Mouse (Mus musculus): ENCODE data around the gene Epb41. TPM values are rescaled to one million over a fixed set of nuclear protein-coding genes. Genes with fewer than 3 reads are reported as not detected.
A peak's percentile ranks its signal among the peaks of the same experiment; 100 is the strongest.

Gene Epb41
- polyA plus RNA-seq, 1 experiment = 15.7 TPM

GRCm38 (mm10) chr4:131950657-131951056, 124.5 kb downstream of the Epb41 start:
- TF ChIP-seq POLR2A (IDR thresholded peaks at IDR 0.05; ENCODE audit: low read depth, low read length) = no peak
- TF ChIP-seq CTCF (IDR thresholded peaks at IDR 0.05; ENCODE audit: extremely low read depth, insufficient read length, insufficient replicate concordance, low read depth, low read length) = no peak
- Histone ChIP-seq H3K4me3 (ENCODE audit: low read depth, low read length) (no peak overlapping the region), H3K36me3 (ENCODE audit: control insufficient read depth, insufficient read depth, low read length) (peaks cover 13% of the 10 kb centered on the region), H3K4me1 (ENCODE audit: control insufficient read depth, insufficient read depth, insufficient read length, low read length) (no peaks in the 10 kb centered on the region), H3K27ac (ENCODE audit: insufficient read depth, low read depth, low read length) (no peak overlapping the region), H3K27me3 (ENCODE audit: control insufficient read depth, insufficient read depth, low read length) (no peaks in the 10 kb centered on the region)
- WGBS = 74% methylated on average over 8 of the region's 8 CpGs

DNA sequence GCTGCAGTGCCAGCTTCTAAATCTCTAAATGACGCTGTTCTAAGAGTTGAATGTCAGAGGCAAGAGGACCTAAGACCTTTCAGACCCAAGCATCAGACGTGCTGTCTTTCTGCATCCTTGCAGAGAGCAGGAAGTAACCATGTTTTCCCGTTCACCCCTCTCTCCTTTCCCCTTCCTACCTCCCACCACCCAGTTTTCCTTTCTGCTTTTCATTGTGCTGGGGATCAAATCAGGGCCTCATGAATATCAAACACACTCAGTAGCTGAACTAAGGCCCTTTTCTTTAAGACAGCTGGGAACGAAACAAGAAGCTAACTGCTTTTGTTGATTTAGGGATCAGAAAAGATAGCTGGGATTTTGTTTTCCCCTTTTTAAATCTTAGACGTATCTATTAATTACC, 125.2 kb downstream of the Epb41 start:
- no peak overlapping the region for H3K4me3 ChIP-seq (ENCODE audit: low read depth, low read length)
- no peak for TF ChIP-seq POLR2A (IDR thresholded peaks at IDR 0.05; ENCODE audit: low read depth, low read length)
- no peak for TF ChIP-seq CTCF (IDR thresholded peaks at IDR 0.05; ENCODE audit: extremely low read depth, insufficient read length, insufficient replicate concordance, low read depth, low read length)
- H3K36me3 ChIP-seq (ENCODE audit: control insufficient read depth, insufficient read depth, low read length) = peaks cover 11% of the 10 kb centered on the region
- WGBS = 75% methylated on average over 5 of the region's 5 CpGs
- H3K27me3 ChIP-seq (ENCODE audit: control insufficient read depth, insufficient read depth, low read length) = no peaks in the 10 kb centered on the region
- H3K27ac ChIP-seq (ENCODE audit: insufficient read depth, low read depth, low read length) = no peak overlapping the region
- H3K4me1 ChIP-seq (ENCODE audit: control insufficient read depth, insufficient read depth, insufficient read length, low read length) = no peaks in the 10 kb centered on the region

DNA sequence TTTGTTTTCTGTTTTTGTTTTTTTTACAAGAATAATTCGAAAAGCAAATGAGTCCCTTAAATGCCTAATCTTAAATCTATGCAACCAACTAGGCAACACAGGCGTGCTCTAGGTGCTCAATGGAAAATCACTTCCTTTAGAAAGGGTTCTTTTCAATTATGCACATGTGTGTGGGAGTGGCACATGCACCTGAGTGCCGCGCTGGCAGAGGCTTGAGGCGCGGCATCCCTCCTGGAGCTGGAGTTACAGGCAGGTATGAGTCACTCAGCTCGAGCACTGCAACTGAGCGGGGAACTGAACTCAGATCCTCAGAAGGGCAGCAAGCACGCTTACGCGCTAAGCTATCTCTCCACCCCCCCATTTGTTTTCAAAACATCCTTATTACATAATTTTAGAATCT, 127.3 kb downstream of the Epb41 start:
- H3K36me3 ChIP-seq (ENCODE audit: control insufficient read depth, insufficient read depth, low read length) = peaks cover 12% of the 10 kb centered on the region
- 0 out of 2 replicates have a peak overlapping the region, but pooled peaks have one; percentile 34 for H3K27ac ChIP-seq (ENCODE audit: insufficient read depth, low read depth, low read length)
- H3K27me3 ChIP-seq (ENCODE audit: control insufficient read depth, insufficient read depth, low read length) = no peaks in the 10 kb centered on the region
- no peak overlapping the region for H3K4me3 ChIP-seq (ENCODE audit: low read depth, low read length)
- WGBS = 61% methylated on average over 11 of the region's 11 CpGs
- TF ChIP-seq POLR2A (IDR thresholded peaks at IDR 0.05; ENCODE audit: low read depth, low read length) (no peak), CTCF (IDR thresholded peaks at IDR 0.05; ENCODE audit: extremely low read depth, insufficient read length, insufficient replicate concordance, low read depth, low read length) (no peak)
- H3K4me1 ChIP-seq (ENCODE audit: control insufficient read depth, insufficient read depth, insufficient read length, low read length) = no peaks in the 10 kb centered on the region

DNA sequence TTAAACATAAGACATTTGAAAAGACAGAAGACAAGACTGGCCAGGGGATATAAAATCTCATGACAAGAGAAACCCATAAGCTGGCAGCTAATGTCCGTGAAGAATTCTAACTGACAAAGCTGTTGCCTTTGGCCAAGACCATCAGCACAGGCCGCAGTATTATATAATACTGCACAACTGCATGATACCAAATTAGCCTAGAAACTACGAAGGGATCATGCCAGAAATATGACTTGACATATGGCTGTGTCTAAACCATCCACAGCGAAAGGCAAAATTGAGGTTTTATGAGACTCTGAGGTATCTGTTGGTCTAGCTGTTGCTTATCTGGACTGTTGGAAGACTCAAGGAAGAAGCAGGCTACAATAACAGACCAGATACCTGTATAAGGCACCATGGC, 134.3 kb downstream of the Epb41 start:
- no peaks in the 10 kb centered on the region for H3K27me3 ChIP-seq (ENCODE audit: control insufficient read depth, insufficient read depth, low read length)
- H3K4me3 ChIP-seq (ENCODE audit: low read depth, low read length) = no peak overlapping the region
- H3K27ac ChIP-seq (ENCODE audit: insufficient read depth, low read depth, low read length) = no peak overlapping the region
- WGBS = 94% methylated on average over 4 of the region's 4 CpGs
- H3K4me1 ChIP-seq (ENCODE audit: control insufficient read depth, insufficient read depth, insufficient read length, low read length) = no peaks in the 10 kb centered on the region
- TF ChIP-seq POLR2A (IDR thresholded peaks at IDR 0.05; ENCODE audit: low read depth, low read length) (no peak), CTCF (IDR thresholded peaks at IDR 0.05; ENCODE audit: extremely low read depth, insufficient read length, insufficient replicate concordance, low read depth, low read length) (no peak)
- H3K36me3 ChIP-seq (ENCODE audit: control insufficient read depth, insufficient read depth, low read length) = peaks cover 12% of the 10 kb centered on the region

GRCm38 (mm10) chr4:131939459-131939858, 135.7 kb downstream of the Epb41 start:
- peaks cover 14% of the 10 kb centered on the region for H3K36me3 ChIP-seq (ENCODE audit: control insufficient read depth, insufficient read depth, low read length)
- no peaks in the 10 kb centered on the region for H3K4me1 ChIP-seq (ENCODE audit: control insufficient read depth, insufficient read depth, insufficient read length, low read length)
- TF ChIP-seq POLR2A (IDR thresholded peaks at IDR 0.05; ENCODE audit: low read depth, low read length) (no peak), CTCF (IDR thresholded peaks at IDR 0.05; ENCODE audit: extremely low read depth, insufficient read length, insufficient replicate concordance, low read depth, low read length) (no peak)
- H3K4me3 ChIP-seq (ENCODE audit: low read depth, low read length) = no peak overlapping the region
- 59% methylated on average over 2 of the region's 2 CpGs for WGBS
- no peaks in the 10 kb centered on the region for H3K27me3 ChIP-seq (ENCODE audit: control insufficient read depth, insufficient read depth, low read length)
- H3K27ac ChIP-seq (ENCODE audit: insufficient read depth, low read depth, low read length) = no peak overlapping the region

DNA sequence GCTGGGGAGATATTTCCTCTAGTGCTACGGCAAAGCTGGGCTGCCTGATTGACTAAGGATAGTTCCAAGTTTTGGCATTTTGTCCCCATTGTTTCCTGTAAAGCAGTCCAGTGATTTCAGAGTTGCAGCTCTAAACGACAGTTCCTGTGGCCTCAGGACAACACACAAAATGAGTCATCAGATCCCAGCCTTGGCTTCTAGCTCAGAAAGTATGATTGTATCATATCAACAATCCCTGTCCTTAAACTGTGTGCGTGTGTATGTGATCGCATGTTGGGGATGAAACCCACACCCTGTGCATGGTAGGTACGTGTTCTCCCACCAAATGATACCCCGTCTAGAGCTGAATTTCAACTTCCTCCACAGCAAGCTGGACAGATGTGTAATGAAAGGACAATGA, 146.0 kb downstream of the Epb41 start:
- WGBS = 89% methylated on average over 6 of the region's 6 CpGs
- Histone ChIP-seq H3K36me3 (ENCODE audit: control insufficient read depth, insufficient read depth, low read length) (peaks cover 43% of the 10 kb centered on the region), H3K4me1 (ENCODE audit: control insufficient read depth, insufficient read depth, insufficient read length, low read length) (no peaks in the 10 kb centered on the region), H3K4me3 (ENCODE audit: low read depth, low read length) (no peak overlapping the region), H3K27ac (ENCODE audit: insufficient read depth, low read depth, low read length) (no peak overlapping the region), H3K27me3 (ENCODE audit: control insufficient read depth, insufficient read depth, low read length) (no peaks in the 10 kb centered on the region)
- TF ChIP-seq CTCF (IDR thresholded peaks at IDR 0.05; ENCODE audit: extremely low read depth, insufficient read length, insufficient replicate concordance, low read depth, low read length) = no peak
- no peak for TF ChIP-seq POLR2A (IDR thresholded peaks at IDR 0.05; ENCODE audit: low read depth, low read length)

DNA sequence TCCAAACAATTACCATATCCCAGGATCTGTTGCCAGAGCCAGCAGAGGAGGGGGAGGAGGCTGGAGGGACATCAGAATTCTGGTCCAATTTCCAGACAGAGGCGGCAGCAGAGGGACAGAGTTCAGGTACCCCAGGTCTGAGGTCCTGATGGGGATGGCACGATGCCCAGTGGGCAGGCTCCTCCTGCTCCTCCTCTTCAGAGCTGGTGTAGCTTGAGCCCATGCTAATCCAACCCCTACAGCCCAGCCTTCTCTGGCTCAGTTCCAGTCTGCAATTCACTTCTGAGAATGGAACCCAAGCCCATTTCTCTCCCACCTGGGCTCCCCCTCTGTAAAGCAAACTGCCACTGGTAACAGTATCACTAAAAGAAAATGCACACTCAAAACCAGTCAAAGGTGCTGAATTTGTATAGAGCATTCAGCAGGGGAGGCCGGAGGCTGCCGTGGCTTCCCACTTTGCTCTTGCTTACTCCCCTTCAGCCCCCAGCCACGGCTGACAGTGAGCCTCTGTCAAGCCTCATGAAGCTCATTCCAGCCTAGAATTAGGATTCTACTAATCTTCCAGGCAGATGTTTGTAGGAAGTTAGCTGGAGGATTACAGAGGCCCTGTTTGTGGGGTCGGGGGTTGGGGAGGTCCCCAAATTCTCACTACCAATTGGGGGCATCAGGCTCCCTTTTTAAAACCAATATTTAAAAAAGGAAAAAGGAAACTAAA, 150.9 kb downstream of the Epb41 start:
- no peak overlapping the region for H3K27ac ChIP-seq (ENCODE audit: insufficient read depth, low read depth, low read length)
- no peak overlapping the region for H3K4me3 ChIP-seq (ENCODE audit: low read depth, low read length)
- TF ChIP-seq CTCF (IDR thresholded peaks at IDR 0.05; ENCODE audit: extremely low read depth, insufficient read length, insufficient replicate concordance, low read depth, low read length) (no peak), POLR2A (IDR thresholded peaks at IDR 0.05; ENCODE audit: low read depth, low read length) (no peak)
- peaks cover 29% of the 10 kb centered on the region for H3K36me3 ChIP-seq (ENCODE audit: control insufficient read depth, insufficient read depth, low read length)
- H3K4me1 ChIP-seq (ENCODE audit: control insufficient read depth, insufficient read depth, insufficient read length, low read length) = peaks cover 9% of the 10 kb centered on the region
- peaks cover 27% of the 10 kb centered on the region for H3K27me3 ChIP-seq (ENCODE audit: control insufficient read depth, insufficient read depth, low read length)
- 72% methylated on average over 6 of the region's 6 CpGs for WGBS
